Mouse (Mus musculus) small intestine, adult 2 months (tissue): ENCODE results near the gene Calr. TPM values are rescaled to one million over a fixed set of nuclear protein-coding genes. Genes with fewer than 3 reads are reported as not detected.

Source experiments
- H3K27ac ChIP-seq: fragments of 200-500 bp; 2 replicates; pipeline ENCODE4 v1.5.1; 2012; ENCODE audit warnings: low read depth, low read length, control low read depth, inconsistent platforms; ENCODE audit not compliant: insufficient read depth
- H3K27me3 ChIP-seq: fragments of 200-500 bp; 2 replicates; pipeline ENCODE4 v1.6.1; 2012; ENCODE audit warnings: mild to moderate bottlenecking, moderate library complexity, low read length, inconsistent platforms; ENCODE audit not compliant: control insufficient read depth, insufficient read depth
- H3K36me3 ChIP-seq: fragments of 200-500 bp; 2 replicates; pipeline ENCODE4 v1.6.1; 2012; ENCODE audit warnings: mild to moderate bottlenecking, low read length, control low read depth, inconsistent platforms; ENCODE audit not compliant: control insufficient read depth, insufficient read depth
- H3K4me1 ChIP-seq: fragments of 200-500 bp; 2 replicates; pipeline ENCODE4 v1.6.1; 2012; ENCODE audit warnings: low read length, inconsistent platforms, mixed read lengths; ENCODE audit not compliant: control insufficient read depth, insufficient read depth, insufficient read length
- H3K4me3 ChIP-seq: fragments of 200-500 bp; 2 replicates; pipeline ENCODE4 v1.5.1; 2012; ENCODE audit warnings: low read depth, mild to moderate bottlenecking, control low read depth, inconsistent platforms, low read length, moderate library complexity
- CTCF ChIP-seq: fragments of 200-500 bp; IDR thresholded peaks from 2 replicates; pipeline ENCODE4 v1.5.1; 2012; ENCODE audit warnings: low read depth, mild to moderate bottlenecking, control low read depth, inconsistent platforms, low read length, moderate library complexity, mixed read lengths; ENCODE audit not compliant: insufficient replicate concordance, insufficient read length; ENCODE audit errors: extremely low read depth
- POLR2A ChIP-seq: fragments of 200-500 bp; IDR thresholded peaks from 2 replicates; pipeline ENCODE4 v1.6.1; 2012; ENCODE audit warnings: low read depth, mild to moderate bottlenecking, control low read depth, inconsistent platforms, low read length, moderate library complexity
- WGBS: fragments of 180-500 bp; shearing (Covaris S2); methylation state at CpG from one replicate; pipeline ENCODE4 v1.1.7; 2018; 5-methylcytosine and 5-hydroxymethylcytosine counted together
- polyA plus RNA-seq: library from polyadenylated mRNA; depleted of rRNA; stranded (reverse); fragments of >200 nt; gene quantifications from 2 replicates; pipeline ENCODE4 v1.2.3, GENCODE M21; 2012; rRNA removed

Calr gene
- polyA plus RNA-seq, 1 experiment, result 120 TPM

DNA sequence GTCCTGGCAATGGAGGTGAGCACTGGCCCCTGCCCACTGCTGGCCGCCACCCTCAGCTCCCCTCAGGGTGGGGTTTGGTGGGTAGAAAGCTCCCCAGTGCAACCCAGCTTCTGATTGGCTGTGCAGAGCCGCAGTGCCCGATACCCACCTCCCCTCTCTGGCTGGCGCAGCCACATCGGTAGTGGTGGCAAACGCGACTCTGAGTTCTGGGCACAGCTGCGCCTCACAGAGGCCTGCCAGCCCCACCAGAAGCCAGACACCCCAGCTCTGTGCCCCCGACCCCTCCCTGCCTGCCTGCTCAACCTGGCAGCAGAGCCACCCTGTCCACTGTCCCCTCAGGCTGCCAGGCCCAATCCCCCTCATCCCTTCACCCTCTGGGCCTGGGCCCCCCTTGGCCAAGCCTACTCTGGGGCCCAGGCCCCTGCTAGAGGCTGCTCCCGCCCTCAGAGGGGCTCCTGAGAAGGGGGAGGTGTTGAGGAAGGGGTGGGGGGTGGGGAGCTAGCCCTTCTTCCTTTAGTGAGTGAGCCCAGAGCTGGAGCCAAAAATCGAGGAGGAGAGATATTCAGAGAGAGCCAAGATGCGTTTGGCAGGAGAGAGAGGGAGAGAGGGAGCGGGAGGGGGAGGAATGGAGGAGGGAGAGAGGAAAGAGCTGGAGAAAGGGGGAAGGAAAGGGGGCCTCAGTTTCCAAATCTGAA lies 52.8 kb downstream of the Calr start:
- H3K4me1 ChIP-seq, result peaks cover 11% of the 10 kb centered on the region
- 72% methylated on average over 13 of the region's 13 CpGs for WGBS
- TF ChIP-seq CTCF (no peak), POLR2A (no peak)
- no peak overlapping the region for H3K27ac ChIP-seq
- no peak overlapping the region for H3K4me3 ChIP-seq
- no peaks in the 10 kb centered on the region for H3K36me3 ChIP-seq
- H3K27me3 ChIP-seq, result no peaks in the 10 kb centered on the region

DNA sequence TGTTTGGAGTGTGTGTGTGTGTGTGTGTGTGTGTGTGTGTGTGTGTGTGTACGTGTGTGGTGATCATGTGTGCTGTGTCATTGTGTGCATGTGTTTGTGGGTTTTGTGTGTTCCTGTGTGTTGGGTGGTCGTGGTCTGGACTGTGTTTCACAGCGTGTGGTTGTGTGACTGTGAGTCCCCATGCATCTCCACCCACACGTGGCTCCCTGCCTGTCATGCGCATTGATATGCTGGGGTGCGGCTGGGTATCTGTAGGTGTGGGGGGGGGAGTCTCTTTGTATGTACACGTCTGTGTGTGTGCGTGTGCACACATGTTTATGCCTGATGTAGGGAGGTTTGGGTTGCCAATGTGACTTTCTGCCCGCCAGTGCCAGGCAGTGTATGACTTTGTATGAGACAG lies 53.6 kb downstream of the Calr start:
- Histone ChIP-seq H3K36me3 (no peaks in the 10 kb centered on the region), H3K4me1 (peaks cover 10% of the 10 kb centered on the region), H3K27me3 (no peaks in the 10 kb centered on the region), H3K4me3 (no peak overlapping the region), H3K27ac (no peak overlapping the region)
- WGBS, result 80% methylated on average over 8 of the region's 9 CpGs
- no peak for TF ChIP-seq CTCF
- TF ChIP-seq POLR2A, result no peak

DNA sequence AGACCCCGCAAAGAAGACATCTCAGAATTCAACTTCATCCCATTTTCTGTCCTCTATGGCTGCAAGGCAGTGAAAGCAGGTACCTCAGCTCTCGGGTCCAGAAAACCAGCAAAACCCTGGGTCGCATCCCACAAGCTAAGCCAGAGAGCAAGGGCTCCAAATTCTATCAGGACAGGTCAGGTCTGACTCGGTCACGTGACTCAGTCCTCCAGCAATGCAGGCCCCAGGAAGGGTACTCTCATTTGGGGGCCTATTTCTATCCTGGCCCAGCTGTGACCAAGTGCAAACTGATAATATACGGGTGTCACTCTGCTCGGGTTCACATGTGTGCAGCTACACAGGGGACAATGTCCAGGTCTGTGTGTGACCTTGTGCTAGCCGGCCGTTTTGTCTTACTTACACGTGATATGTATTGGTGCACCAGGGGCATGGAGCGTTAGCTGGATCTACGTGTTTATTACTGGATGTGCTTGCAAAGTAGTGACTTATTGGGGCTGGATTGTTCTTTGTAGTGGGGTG lies 54.2 kb downstream of the Calr start:
- Histone ChIP-seq H3K4me3 (no peak overlapping the region), H3K27ac (no peak overlapping the region), H3K4me1 (peaks cover 10% of the 10 kb centered on the region), H3K36me3 (no peaks in the 10 kb centered on the region), H3K27me3 (no peaks in the 10 kb centered on the region)
- WGBS, result 79% methylated on average over 12 of the region's 12 CpGs
- TF ChIP-seq POLR2A (no peak), CTCF (no peak)

Other genes with a start within 250 kb of the Calr start
- gene Ier2, start 184.1 kb downstream of the Calr start, polyA plus RNA-seq, result 37.0 and 72.7 TPM in 2 replicates
- 38.3 and 55.2 TPM in 2 replicates for gene Trmt1, start 160.6 kb downstream of the Calr start, polyA plus RNA-seq
- 57.2 and 104 TPM in 2 replicates for gene Nacc1, start 159.1 kb downstream of the Calr start, polyA plus RNA-seq
- gene Lyl1, start 145.5 kb downstream of the Calr start, polyA plus RNA-seq, result 4.2 and 8.2 TPM in 2 replicates
- 0.30 TPM in 2 replicates for gene G430095P16Rik, start 123.9 kb downstream of the Calr start, polyA plus RNA-seq
- 22.3 and 26.1 TPM in 2 replicates for gene Nfix, start 46.6 kb downstream of the Calr start, polyA plus RNA-seq
- 0.98 and 2.1 TPM in 2 replicates for gene Dand5, start 24.1 kb downstream of the Calr start, polyA plus RNA-seq
- gene Gadd45gip1, start 15.4 kb downstream of the Calr start, polyA plus RNA-seq, result 50.5 and 64.1 TPM in 2 replicates
- gene Rad23a, start 6.3 kb downstream of the Calr start, polyA plus RNA-seq, result 26.4 and 47.5 TPM in 2 replicates
- 20.2 and 29.1 TPM in 2 replicates for gene Farsa, start 10.1 kb upstream of the Calr start, polyA plus RNA-seq
- gene Syce2, start 25.2 kb upstream of the Calr start, polyA plus RNA-seq, result 0.60 and 2.1 TPM in 2 replicates
- 32.5 and 53.2 TPM in 2 replicates for gene Gcdh, start 47.0 kb upstream of the Calr start, polyA plus RNA-seq
- 0.30 and 0.38 TPM in 2 replicates for gene Klf1, start 55.0 kb upstream of the Calr start, polyA plus RNA-seq
- gene Dnase2a, start 61.6 kb upstream of the Calr start, polyA plus RNA-seq, result 4.1 and 5.9 TPM in 2 replicates
- gene Mast1, start 90.4 kb upstream of the Calr start, polyA plus RNA-seq, result 0.50 and 0.71 TPM in 2 replicates
- gene Rtbdn, start 100.1 kb upstream of the Calr start, polyA plus RNA-seq, result 0.15 TPM in 1 of 2 replicates, not detected in the other
- gene Gm49661, start 122.5 kb upstream of the Calr start, polyA plus RNA-seq, result 3.2 TPM in 1 of 2 replicates, not detected in the other
- gene Prdx2, start 122.7 kb upstream of the Calr start, polyA plus RNA-seq, result 70.6 and 141 TPM in 2 replicates
- 14.5 and 29.1 TPM in 2 replicates for gene Rnaseh2a, start 122.8 kb upstream of the Calr start, polyA plus RNA-seq
- gene Junb, start 131.8 kb upstream of the Calr start, polyA plus RNA-seq, result 122 and 329 TPM in 2 replicates
- gene Hook2, start 143.7 kb upstream of the Calr start, polyA plus RNA-seq, result 26.3 and 56.9 TPM in 2 replicates
- 0.33 TPM in 1 of 2 replicates, not detected in the other for gene Best2, start 167.6 kb upstream of the Calr start, polyA plus RNA-seq
- 71.8 and 128 TPM in 2 replicates for gene Asna1, start 178.3 kb upstream of the Calr start, polyA plus RNA-seq
- 82.6 and 135 TPM in 2 replicates for gene Trir, start 179.9 kb upstream of the Calr start, polyA plus RNA-seq
- gene Tnpo2, start 190.0 kb upstream of the Calr start, polyA plus RNA-seq, result 19.8 and 32.0 TPM in 2 replicates
- 36.4 and 52.5 TPM in 2 replicates for gene Fbxw9, start 213.1 kb upstream of the Calr start, polyA plus RNA-seq
- gene Gm5741, start 221.0 kb upstream of the Calr start, polyA plus RNA-seq, result 1.4 TPM in 1 of 2 replicates, not detected in the other
- gene Dhps, start 224.8 kb upstream of the Calr start, polyA plus RNA-seq, result 34.8 and 47.2 TPM in 2 replicates
- gene Wdr83os, start 233.8 kb upstream of the Calr start, polyA plus RNA-seq, result 66.0 and 79.1 TPM in 2 replicates
- gene Wdr83, start 234.4 kb upstream of the Calr start, polyA plus RNA-seq, result 13.4 and 26.8 TPM in 2 replicates
- gene Man2b1, start 236.3 kb upstream of the Calr start, polyA plus RNA-seq, result 28.8 and 38.1 TPM in 2 replicates